Mouse (Mus musculus) gastrocnemius, postnatal 14 days (tissue): Measurements from ENCODE around the gene Bloc1s1. TPM values are rescaled to one million over a fixed set of nuclear protein-coding genes. Genes with fewer than 3 reads are reported as not detected.

ENCODE experiments used
- DNase-seq: peaks from one replicate; pipeline ENCODE4 v3.0.0; 2021; ENCODE audit warnings: mixed read lengths
- intact Hi-C: fragments of 180-260 bp; cut with DNase I; formaldehyde crosslinking; loops from one replicate; pipeline ENCODE4 v1.15.1; 2025; ENCODE audit warnings: low total_unique reads
- total RNA-seq, 2 experiments: library from RNA; stranded (reverse); gene quantifications; 2 replicates each; pipeline ENCODE4 v1.2.3; 2021

Gene Bloc1s1
- total RNA-seq, 2 experiments from 2014 or later = 174 to 181 TPM

GRCm38 (mm10) chr10:128891296-128892094 is 32.3 kb downstream of the Bloc1s1 start, which contains the start of gene Gdf11:
TSS of gene Gdf11 (minus strand) at chr10:128891718.
- peak; percentile 65 for DNase-seq
- intact Hi-C loops = loop anchor here (5.0 kb wide), 2 partner anchors 44 to 159 kb away; no protein-coding TSS in a partner anchor

DNA sequence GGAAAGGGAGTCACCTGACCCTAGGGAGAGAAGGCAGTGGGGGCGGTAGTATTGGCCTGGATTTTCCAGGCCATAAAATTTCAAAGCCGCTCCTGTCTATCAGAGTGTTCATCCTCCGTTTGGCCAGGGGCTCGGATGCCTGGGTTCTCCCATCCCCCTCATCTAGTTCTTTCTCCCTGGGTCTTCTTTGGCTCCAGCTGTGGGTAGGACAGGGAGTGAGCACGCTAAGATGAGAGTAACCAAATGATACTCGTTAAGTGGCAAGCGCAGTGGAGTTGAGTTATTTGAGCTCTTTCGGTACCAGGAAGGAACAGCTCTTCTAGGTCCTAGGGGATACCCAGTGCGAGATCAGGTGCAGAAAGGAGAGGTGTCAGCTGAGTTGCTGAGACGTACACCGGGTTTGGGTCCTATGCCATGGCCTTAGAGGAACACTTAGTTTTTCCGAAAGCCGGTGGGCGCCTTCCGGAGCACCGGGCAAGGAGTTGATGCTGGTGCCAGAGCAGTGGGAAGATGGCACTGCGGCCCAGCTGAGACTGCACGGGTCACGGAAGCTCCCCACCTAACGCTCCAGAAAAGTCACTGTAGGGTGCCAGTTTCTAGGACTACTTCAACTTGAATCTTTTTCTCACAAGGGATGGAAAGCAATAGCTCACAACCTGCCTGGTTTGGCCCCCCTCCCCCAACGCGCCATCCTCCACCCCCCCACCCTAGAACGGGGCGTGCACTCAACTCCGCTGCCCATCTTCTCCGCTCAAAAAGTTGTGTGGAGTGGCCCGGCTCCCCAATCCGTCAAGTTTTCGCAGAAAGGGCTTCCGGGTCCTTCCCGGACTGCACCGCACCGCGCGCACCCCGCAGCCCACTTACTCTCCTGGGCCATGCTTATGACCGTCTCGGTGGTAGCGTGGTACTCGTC is 33.2 kb downstream of the Bloc1s1 start:
- DNase-seq = no peak
- intact Hi-C loops = loop anchor here (5.0 kb wide), 2 partner anchors 43 to 158 kb away; no protein-coding TSS in a partner anchor

- intact Hi-C loops = loop anchor here (5.0 kb wide), 2 partner anchors 43 to 158 kb away; no protein-coding TSS in a partner anchor
Measured at GRCm38 (mm10) chr10:128889846-128890245, 34.0 kb downstream of the Bloc1s1 start.

DNA sequence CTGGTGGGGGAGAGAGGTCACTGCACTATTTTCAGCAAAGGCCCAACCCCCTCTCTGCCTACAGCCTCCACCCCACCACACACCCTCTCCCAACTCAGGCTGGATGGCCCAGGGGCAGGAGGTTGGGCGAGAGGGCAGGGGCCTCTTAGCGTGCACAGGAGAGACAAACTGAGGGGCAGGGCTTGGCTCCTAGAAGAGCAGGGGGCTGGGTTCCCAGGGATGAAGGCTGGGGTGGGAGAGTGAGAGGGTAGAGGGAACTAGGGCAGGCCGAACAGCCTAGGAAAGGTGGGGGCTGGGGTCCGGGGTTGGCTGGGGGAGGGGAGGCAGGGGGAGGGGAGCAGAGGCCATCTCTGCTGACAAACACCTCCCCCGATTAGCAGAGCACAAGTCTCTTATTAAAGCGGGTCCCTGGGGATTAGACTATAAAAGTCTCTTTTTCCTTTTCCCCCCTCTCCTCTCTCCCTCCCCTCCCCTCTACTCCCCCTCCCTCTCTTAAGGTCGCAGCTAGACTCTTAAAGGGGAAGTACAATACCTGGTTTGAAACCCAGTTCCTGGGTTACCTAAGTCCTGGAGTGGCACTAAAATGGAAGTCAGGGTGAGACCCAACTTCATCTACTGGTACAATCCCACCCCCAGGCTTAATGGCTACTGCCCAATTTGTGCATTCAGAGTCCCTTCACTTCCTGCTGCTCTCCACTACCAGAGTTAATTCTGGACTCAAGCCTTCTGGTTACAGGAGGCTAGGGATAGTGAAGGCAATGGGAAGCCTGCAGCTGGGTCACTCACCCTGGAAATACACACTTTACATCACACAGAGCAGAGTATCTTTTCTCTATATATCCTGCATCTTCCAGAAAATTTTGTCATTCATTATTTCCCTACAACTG is 34.7 kb downstream of the Bloc1s1 start:
- DNase-seq = no peak

More at GRCm38 (mm10) chr10:128889846-128890245, 34.0 kb downstream of the Bloc1s1 start:
- DNase-seq = no peak

DNA sequence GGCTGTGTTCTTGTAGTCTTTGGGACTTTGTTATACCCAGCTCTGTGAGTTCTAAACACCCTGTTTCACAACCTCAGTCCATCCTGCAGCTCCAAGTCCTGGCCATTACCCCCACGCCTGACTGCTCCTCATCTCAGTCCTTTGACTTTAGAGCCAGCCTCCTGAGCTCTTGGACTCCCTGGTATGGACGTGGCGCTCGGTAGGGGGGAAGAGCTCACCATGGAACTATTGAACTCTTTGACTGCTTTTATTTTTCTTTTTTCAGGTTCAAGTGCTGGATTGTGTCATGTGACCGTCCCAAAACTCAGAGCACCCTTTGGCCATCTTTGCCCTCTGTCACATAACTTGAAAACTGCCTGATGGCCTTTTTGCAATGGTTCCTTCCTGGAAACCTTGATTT is 41.8 kb downstream of the Bloc1s1 start:
- intact Hi-C loops = no loop called here
- no peak for DNase-seq

More for the DNA sequence above, 34.7 kb downstream of the Bloc1s1 start:
- intact Hi-C loops = no loop called here

- no peak for DNase-seq
- intact Hi-C loops = no loop called here
Measured at GRCm38 (mm10) chr10:128878811-128879210, 45.0 kb downstream of the Bloc1s1 start.

DNA sequence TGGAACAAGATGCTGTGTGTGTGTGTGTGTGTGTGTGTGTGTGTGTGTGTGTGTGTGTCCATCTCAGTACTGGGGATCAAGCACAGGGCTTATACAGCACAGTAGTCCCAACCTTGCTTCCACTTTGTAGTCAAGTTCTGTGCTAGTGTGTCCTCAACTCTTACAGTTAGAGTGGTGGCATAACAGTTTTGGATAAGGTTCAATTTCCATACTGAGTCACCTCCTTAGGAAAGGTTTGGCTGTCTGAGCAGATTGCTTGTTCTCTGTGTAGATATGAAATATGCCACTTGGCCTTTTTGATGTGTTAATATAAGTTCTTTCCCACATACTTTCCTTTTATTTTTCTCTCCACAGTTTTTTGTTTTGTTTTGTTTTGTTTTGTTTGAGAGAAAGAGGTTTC is 45.5 kb downstream of the Bloc1s1 start:
- no peak for DNase-seq
- intact Hi-C loops = no loop called here

DNA sequence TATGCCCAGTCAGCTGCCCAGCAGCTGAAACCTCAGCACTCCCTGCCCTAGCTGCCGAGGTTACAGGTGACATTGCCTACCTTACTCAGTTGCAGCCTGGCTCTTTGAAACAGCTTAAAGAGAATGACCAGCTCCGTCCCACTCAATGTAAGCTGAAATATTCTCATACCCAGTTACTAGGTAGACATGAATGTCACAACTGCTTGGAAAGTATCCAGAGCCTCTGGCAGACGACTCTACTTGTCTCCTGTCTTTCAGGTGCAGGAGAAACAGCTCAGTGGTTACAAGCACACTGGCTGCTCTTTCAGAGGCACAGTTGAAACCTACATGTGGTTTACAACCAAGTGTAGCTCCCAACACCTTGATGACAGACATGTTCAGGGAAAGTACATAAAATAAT is 53.5 kb downstream of the Bloc1s1 start:
- intact Hi-C loops = no loop called here
- DNase-seq = no peak

Other genes with a start within 250 kb of the Bloc1s1 start
- 10 to 100 TPM; 11.8 to 12.8 TPM for gene Suox, start 250.0 kb downstream of the Bloc1s1 start, total RNA-seq
- gene Rab5b, start 227.8 kb downstream of the Bloc1s1 start, total RNA-seq = 10 to 100 TPM; 75.2 to 78.2 TPM
- 1 to 10 TPM in 1 of 2 experiments, under 1 TPM in 1; 0.71 to 1.2 TPM for gene Pmel, start 219.8 kb downstream of the Bloc1s1 start, total RNA-seq
- 1 to 10 TPM; 7.5 to 8.5 TPM for gene Cdk2, start 219.0 kb downstream of the Bloc1s1 start, total RNA-seq
- 10 to 100 TPM in 1 of 2 experiments, 1 to 10 TPM in 1; 8.3 to 10.8 TPM for gene Dgka, start 179.2 kb downstream of the Bloc1s1 start, total RNA-seq
- gene Pym1, start 176.1 kb downstream of the Bloc1s1 start, total RNA-seq = 10 to 100 TPM; 10.9 to 14.3 TPM
- 1 to 10 TPM; 3.2 TPM for gene Mmp19, start 133.1 kb downstream of the Bloc1s1 start, total RNA-seq
- 10 to 100 TPM; 23.3 to 24.5 TPM for gene Dnajc14, start 120.0 kb downstream of the Bloc1s1 start, total RNA-seq
- 1 to 10 TPM; 6.4 to 7.4 TPM for gene Tmem198b, start 119.7 kb downstream of the Bloc1s1 start, total RNA-seq
- gene Sarnp, start 106.7 kb downstream of the Bloc1s1 start, total RNA-seq = 10 to 100 TPM; 33.3 to 36.3 TPM
- 1 to 10 TPM; 5.8 to 6.3 TPM for gene Ormdl2, start 102.4 kb downstream of the Bloc1s1 start, total RNA-seq
- 1 to 10 TPM; 6.7 to 7.1 TPM for gene Gdf11, start 32.3 kb downstream of the Bloc1s1 start, total RNA-seq
- 100 to 1,000 TPM; 121 to 151 TPM for gene Cd63, start 23.0 kb downstream of the Bloc1s1 start, total RNA-seq
- gene Rdh5, start 1.1 kb downstream of the Bloc1s1 start, total RNA-seq = 1 to 10 TPM; 5.6 to 7.7 TPM
- 10 to 100 TPM; 88.7 to 94.7 TPM for gene Itga7, start 9.8 kb upstream of the Bloc1s1 start, total RNA-seq
- under 1 TPM in 1 of 2 experiments, not detected in 1; 0.16 TPM for gene Mettl7b, start 37.0 kb upstream of the Bloc1s1 start, total RNA-seq
- gene Olfr9, start 65.4 kb upstream of the Bloc1s1 start, total RNA-seq = not detected
- not detected for gene Olfr763, start 86.8 kb upstream of the Bloc1s1 start, total RNA-seq
- not detected for gene Olfr764-ps1, start 115.9 kb upstream of the Bloc1s1 start, total RNA-seq
- gene Olfr765, start 126.0 kb upstream of the Bloc1s1 start, total RNA-seq = not detected
- gene Olfr766-ps1, start 144.9 kb upstream of the Bloc1s1 start, total RNA-seq = not detected
- not detected for gene Olfr767, start 158.9 kb upstream of the Bloc1s1 start, total RNA-seq
- gene Olfr768, start 175.3 kb upstream of the Bloc1s1 start, total RNA-seq = not detected
- not detected for gene Olfr769, start 193.8 kb upstream of the Bloc1s1 start, total RNA-seq
- gene Olfr770, start 215.0 kb upstream of the Bloc1s1 start, total RNA-seq = not detected
- not detected for gene Olfr771, start 240.7 kb upstream of the Bloc1s1 start, total RNA-seq